Mouse (Mus musculus) stomach, postnatal 0 days (tissue): ENCODE results near the gene Trim47.

Experiments
- CTCF ChIP-seq: IDR thresholded peaks from 2 replicates; pipeline ENCODE4 v1.5.1; 2016; ENCODE audit warnings: antibody characterized with exemption, low read depth, mild to moderate bottlenecking, moderate library complexity
- EP300 ChIP-seq: optimal IDR thresholded peaks from 2 replicates; pipeline ENCODE3; 2016; ENCODE audit warnings: antibody characterized with exemption

GRCm38 (mm10) chr11:116100839-116101238 lies 26.2 kb downstream of the Trim47 start:
- no peak for TF ChIP-seq CTCF
- no peak for TF ChIP-seq EP300
